Mouse (Mus musculus) lung, postnatal 0 days (tissue): ENCODE measurements around the gene Canx. TPM values are rescaled to one million over a fixed set of nuclear protein-coding genes. Genes with fewer than 3 reads are reported as not detected.

Source experiments
- ATAC-seq: fragments of 200-750 bp; cut with Nextera tagmentation; 2 replicates; pipeline ENCODE4 v1.8.0; 2017; ENCODE audit warnings: moderate library complexity
- DNase-seq: peaks from one replicate; pipeline ENCODE4 v3.0.0-alpha.2; 2016; ENCODE audit warnings: low spot score
- H3K27ac ChIP-seq: fragments of 300-500 bp; sonication (generic); 2 replicates; pipeline ENCODE4 v1.5.1; 2014; ENCODE audit warnings: antibody characterized with exemption, mild to moderate bottlenecking, low read length, mixed read lengths
- H3K27me3 ChIP-seq: fragments of 300-500 bp; sonication (generic); replicated peaks from 2 replicates; pipeline ENCODE4 v1.6.1; 2014; ENCODE audit warnings: low read length, mixed read lengths; ENCODE audit not compliant: insufficient read depth
- H3K36me3 ChIP-seq: fragments of 300-500 bp; sonication (generic); 2 replicates; pipeline ENCODE4 v1.6.1; 2014; ENCODE audit warnings: low read length, mixed read lengths; ENCODE audit not compliant: insufficient read depth
- H3K4me1 ChIP-seq: fragments of 300-500 bp; sonication (generic); 2 replicates; pipeline ENCODE4 v1.6.1; 2014; ENCODE audit warnings: antibody characterized with exemption, low read depth, low read length, mixed read lengths; ENCODE audit not compliant: insufficient read depth
- H3K4me2 ChIP-seq: fragments of 300-500 bp; sonication (generic); replicated peaks from 2 replicates; pipeline ENCODE4 v1.6.1; 2014; ENCODE audit warnings: low read depth, mild to moderate bottlenecking, low read length, moderate library complexity, mixed read lengths
- H3K4me3 ChIP-seq: fragments of 300-500 bp; sonication (generic); 2 replicates; pipeline ENCODE4 v1.5.1; 2014; ENCODE audit warnings: low read depth, low read length
- H3K9ac ChIP-seq: fragments of 300-500 bp; sonication (generic); replicated peaks from 2 replicates; pipeline ENCODE4 v1.6.1; 2014; ENCODE audit warnings: low read depth, mild to moderate bottlenecking
- H3K9me3 ChIP-seq: fragments of 300-500 bp; sonication (generic); 2 replicates; pipeline ENCODE4 v1.6.1; 2016; ENCODE audit warnings: low read length, mixed read lengths
- CTCF ChIP-seq: IDR thresholded peaks from 2 replicates; pipeline ENCODE4 v1.5.1; 2016; ENCODE audit warnings: antibody characterized with exemption, mild to moderate bottlenecking
- EP300 ChIP-seq: IDR thresholded peaks from 2 replicates; pipeline ENCODE4 v1.6.1; 2016; ENCODE audit warnings: antibody characterized with exemption, mild to moderate bottlenecking, control low read depth
- WGBS: fragments of 180-500 bp; shearing (Covaris S2); extraction: QIAGEN DNeasy Blood & Tissue Kit; methylation state at CpG from one replicate; pipeline ENCODE4 v1.1.7; 2014; 5-methylcytosine and 5-hydroxymethylcytosine counted together
- microRNA counts: library from miRNA; unstranded; fragments of <30 nt; microRNA quantifications from one replicate; lab custom pipeline; 2015
- microRNA-seq: library from miRNA; unstranded; fragments of <30 nt; microRNA quantifications from one replicate; pipeline ENCODE4, GENCODE M21; 2016
- polyA plus RNA-seq: library from polyadenylated mRNA; unstranded; fragments of >200 nt; fragmentation: Nextera tagmentation; extraction: Ambion mirVana; gene quantifications from 2 replicates; pipeline ENCODE4 v1.2.1, GENCODE M21; 2015

Gene Canx
- polyA plus RNA-seq, 1 experiment from 2014 or later, result 168 TPM

- no peaks in the 10 kb centered on the region for H3K27me3 ChIP-seq
- H3K4me1 ChIP-seq, result no peaks in the 10 kb centered on the region
- H3K9me3 ChIP-seq, result no peaks in the 10 kb centered on the region
- no peak overlapping the region for H3K9ac ChIP-seq
- no peak for DNase-seq
- TF ChIP-seq EP300 (no peak), CTCF (no peak)
- peaks cover 9% of the 10 kb centered on the region; the same call in 1 of the 2 replicates for H3K36me3 ChIP-seq
- H3K4me3 ChIP-seq, result no peak overlapping the region
- no peak overlapping the region for H3K4me2 ChIP-seq
- no peak for ATAC-seq
- no peak overlapping the region for H3K27ac ChIP-seq
- WGBS, result 55% methylated on average over 1 of the region's 1 CpGs
These were observed 72.1 kb downstream of the Canx start for GRCm38 (mm10) chr11:50253393-50253792.

GRCm38 (mm10) chr11:50252684-50253265, 72.7 kb downstream of the Canx start:
- Histone ChIP-seq H3K9me3 (no peaks in the 10 kb centered on the region), H3K27me3 (no peaks in the 10 kb centered on the region), H3K4me1 (no peaks in the 10 kb centered on the region), H3K27ac (0 out of 2 replicates have a peak overlapping the region, but pooled peaks have one; percentile 64), H3K4me2 (no peak overlapping the region), H3K4me3 (no peak overlapping the region), H3K36me3 (peaks cover 9% of the 10 kb centered on the region; the same call in 1 of the 2 replicates), H3K9ac (no peak overlapping the region)
- 47% methylated on average over 11 of the region's 11 CpGs for WGBS
- DNase-seq (no peak), ATAC-seq (no peak)
- no peak for TF ChIP-seq CTCF
- no peak for TF ChIP-seq EP300

- no peaks in the 10 kb centered on the region for H3K9me3 ChIP-seq
- ATAC-seq, result peak; percentile 59; the same call in 1 of the 2 replicates
- no peak for TF ChIP-seq EP300
- no peaks in the 10 kb centered on the region for H3K4me1 ChIP-seq
- DNase-seq, result peak; percentile 59
- WGBS, result 34% methylated on average over 3 of the region's 3 CpGs
- H3K4me3 ChIP-seq, result no peak overlapping the region
- H3K4me2 ChIP-seq, result no peak overlapping the region
- no peak overlapping the region for H3K9ac ChIP-seq
- H3K27ac ChIP-seq, result 0 out of 2 replicates have a peak overlapping the region, but pooled peaks have one; percentile 64
- peaks cover 9% of the 10 kb centered on the region; the same call in 1 of the 2 replicates for H3K36me3 ChIP-seq
- H3K27me3 ChIP-seq, result no peaks in the 10 kb centered on the region
These were observed 73.3 kb downstream of the Canx start for GRCm38 (mm10) chr11:50252166-50252565.

GRCm38 (mm10) chr11:50248473-50249171, 76.9 kb downstream of the Canx start:
- TF ChIP-seq EP300 (no peak), CTCF (no peak)
- H3K36me3 ChIP-seq, result no peaks in the 10 kb centered on the region
- 72% methylated on average over 7 of the region's 7 CpGs for WGBS
- H3K9me3 ChIP-seq, result no peaks in the 10 kb centered on the region
- H3K4me1 ChIP-seq, result no peaks in the 10 kb centered on the region
- H3K27me3 ChIP-seq, result no peaks in the 10 kb centered on the region
- H3K9ac ChIP-seq, result no peak overlapping the region
- no peak overlapping the region for H3K27ac ChIP-seq
- H3K4me3 ChIP-seq, result no peak overlapping the region
- ATAC-seq (no peak), DNase-seq (no peak)
- no peak overlapping the region for H3K4me2 ChIP-seq

- 68% methylated on average over 5 of the region's 5 CpGs for WGBS
- Histone ChIP-seq H3K9ac (no peak overlapping the region), H3K36me3 (no peaks in the 10 kb centered on the region), H3K4me3 (no peak overlapping the region), H3K27me3 (no peaks in the 10 kb centered on the region), H3K4me2 (no peak overlapping the region), H3K4me1 (no peaks in the 10 kb centered on the region), H3K27ac (no peak overlapping the region), H3K9me3 (no peaks in the 10 kb centered on the region)
- TF ChIP-seq CTCF (no peak), EP300 (no peak)
- no peak for DNase-seq
- no peak for ATAC-seq
These were observed 80.2 kb downstream of the Canx start for GRCm38 (mm10) chr11:50245269-50245668.

MicroRNAs encoded within 50 kb of the gene (microRNA counts, 519-probe panel; counts per million panel counts)
- 2,462 counts per million, percentile 8 among the panel's probes with 10 or more counts for microRNA mmu-miR-804 (lab: Ali Mortazavi, UCI)

Small RNA genes lying within 50 kb of the gene (microRNA-seq; reads per million reads assigned to microRNA genes)
- gene Mir804, result not detected

Other genes with a start within 250 kb of the Canx start
- 26.1 and 27.4 TPM in 2 replicates for gene Tbc1d9b, start 194.3 kb downstream of the Canx start, polyA plus RNA-seq
- 6.9 and 9.0 TPM in 2 replicates for gene Mrnip, start 151.2 kb downstream of the Canx start, polyA plus RNA-seq
- 405 and 426 TPM in 2 replicates for gene Sqstm1, start 114.8 kb downstream of the Canx start, polyA plus RNA-seq
- 43.4 and 44.4 TPM in 2 replicates for gene Mgat4b, start 114.8 kb downstream of the Canx start, polyA plus RNA-seq
- gene Ltc4s, start 87.1 kb downstream of the Canx start, polyA plus RNA-seq, result 21.8 and 21.9 TPM in 2 replicates
- 5.2 and 6.2 TPM in 2 replicates for gene Maml1, start 33.4 kb downstream of the Canx start, polyA plus RNA-seq
- 0.40 and 0.53 TPM in 2 replicates for gene Cby3, start 28.8 kb upstream of the Canx start, polyA plus RNA-seq
- 154 and 172 TPM in 2 replicates for gene Hnrnph1, start 51.3 kb upstream of the Canx start, polyA plus RNA-seq
- gene Rufy1, start 105.5 kb upstream of the Canx start, polyA plus RNA-seq, result 19.8 and 23.8 TPM in 2 replicates